Mouse (Mus musculus) bone marrow macrophage, adult 2 months (primary cell): ENCODE data around the gene Frmpd4.

Source experiments
- CTCF ChIP-seq: IDR thresholded peaks from 2 replicates; pipeline ENCODE4 v1.5.1; 2012; ENCODE audit warnings: low read depth, mild to moderate bottlenecking, low read length, moderate library complexity
- POLR2A ChIP-seq: IDR thresholded peaks from 2 replicates; pipeline ENCODE4 v1.6.1; 2012; ENCODE audit warnings: mild to moderate bottlenecking, low read depth, low read length, borderline replicate concordance

DNA sequence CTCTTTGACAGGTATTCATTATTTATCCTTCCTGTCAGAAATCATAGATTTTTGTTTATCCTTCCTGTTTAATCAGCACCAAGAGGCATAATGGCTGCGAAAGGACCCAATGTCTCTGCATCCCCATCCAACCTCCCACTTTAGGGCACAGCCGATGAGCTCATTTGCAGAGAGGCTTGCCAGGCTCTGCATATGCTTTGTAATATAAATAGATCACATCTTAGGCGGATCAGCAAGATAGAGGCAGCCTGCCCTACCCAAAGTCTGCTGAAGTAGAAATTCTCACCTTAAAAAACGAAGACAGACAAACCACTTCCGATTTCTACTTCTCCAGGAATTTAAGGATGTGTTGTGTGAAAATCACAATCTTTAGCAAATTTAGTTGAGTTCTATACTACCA, 7.8 kb downstream of the Frmpd4 start:
- TF ChIP-seq POLR2A (no peak), CTCF (no peak)
